Mouse (Mus musculus) ovary, postnatal 10 days (tissue): ENCODE measurements around the gene Nucb1.

ENCODE experiments used
- DNase-seq: peaks from one replicate; pipeline ENCODE4 v3.0.0; 2022; ENCODE audit warnings: low spot score

The Nucb1 gene

DNA sequence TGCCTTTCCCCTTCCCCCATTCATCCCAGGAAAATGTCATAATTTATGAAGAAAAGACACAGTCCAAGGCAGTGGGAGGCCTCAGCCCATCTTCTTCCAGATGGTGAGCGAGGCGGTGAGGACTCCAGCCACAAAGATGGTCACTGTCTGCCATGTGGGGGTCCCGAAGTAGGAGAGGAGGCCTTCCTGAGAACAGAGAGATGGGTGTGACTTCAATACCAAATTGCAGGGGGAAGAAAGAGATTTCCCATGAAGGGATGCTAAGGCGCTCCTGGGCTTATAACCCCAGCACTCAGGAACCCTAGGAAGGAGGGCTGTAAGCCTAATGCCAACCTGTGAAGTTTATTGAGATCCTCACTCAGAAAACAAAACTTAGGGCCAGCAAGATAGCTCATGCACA lies 48.4 kb downstream of the Nucb1 start:
- no peak for DNase-seq

DNA sequence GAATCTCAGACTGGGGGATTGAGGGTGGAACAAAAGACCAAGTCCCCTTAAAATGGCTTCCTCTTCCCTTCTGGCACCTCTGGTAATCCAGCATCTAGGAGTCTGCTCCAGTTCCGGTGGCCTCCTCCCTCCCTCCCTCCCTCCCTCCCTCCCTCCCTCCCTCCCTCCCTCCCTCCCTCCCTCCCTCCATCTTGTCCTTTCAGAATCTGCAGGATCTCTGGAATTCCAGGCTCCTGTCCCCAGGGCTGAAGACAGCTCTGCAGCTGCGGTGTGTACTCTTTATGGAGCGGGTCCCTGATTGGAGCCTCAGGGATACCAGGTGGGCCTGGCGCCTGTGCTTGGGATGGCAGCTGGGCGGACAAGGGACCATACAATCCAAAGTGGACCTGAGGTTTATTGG lies 48.9 kb downstream of the Nucb1 start:
- DNase-seq = no peak

DNA sequence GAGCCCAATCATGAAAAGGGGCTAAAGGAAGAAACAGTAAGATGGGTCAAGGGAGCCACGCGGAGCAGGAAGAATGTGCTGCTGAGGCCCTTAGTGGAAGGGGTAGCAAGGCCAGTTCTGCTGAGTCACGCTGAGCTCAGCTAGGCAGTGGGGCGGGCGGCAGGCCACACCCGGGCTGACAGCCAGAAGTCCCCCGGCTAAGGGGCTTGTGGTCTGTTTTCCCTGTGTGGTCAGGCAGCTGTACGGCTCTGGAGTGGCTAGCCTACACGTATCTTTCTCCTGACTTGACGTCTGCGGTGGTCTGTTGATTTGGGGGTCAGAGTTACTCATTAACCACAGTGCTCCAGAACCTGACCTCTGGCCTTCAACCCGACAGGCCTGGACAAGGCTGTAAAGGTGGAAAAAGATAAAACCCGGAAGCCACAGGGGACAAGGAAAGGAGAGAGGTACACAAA lies 49.3 kb downstream of the Nucb1 start:
- DNase-seq = no peak

DNA sequence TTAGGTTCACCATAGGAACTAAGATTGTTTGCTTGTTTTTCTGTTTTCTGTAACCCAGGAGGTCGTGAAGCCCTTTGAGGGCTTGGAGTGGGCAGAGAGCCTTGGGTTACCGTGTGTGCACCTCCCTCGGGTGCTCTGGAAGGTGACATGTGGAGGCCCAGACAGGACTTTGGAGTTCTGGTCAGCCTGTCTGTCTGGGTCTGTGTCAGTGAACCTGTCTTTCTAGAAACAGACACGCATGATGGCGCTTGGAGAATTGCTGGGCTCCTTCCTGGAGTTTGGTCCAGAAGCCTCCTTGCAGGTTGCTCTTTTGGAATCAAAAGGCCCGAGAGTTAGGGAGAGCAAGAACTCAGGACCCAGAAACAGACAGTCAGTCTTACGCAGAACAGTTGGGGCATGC lies 49.8 kb downstream of the Nucb1 start:
- no peak for DNase-seq

DNA sequence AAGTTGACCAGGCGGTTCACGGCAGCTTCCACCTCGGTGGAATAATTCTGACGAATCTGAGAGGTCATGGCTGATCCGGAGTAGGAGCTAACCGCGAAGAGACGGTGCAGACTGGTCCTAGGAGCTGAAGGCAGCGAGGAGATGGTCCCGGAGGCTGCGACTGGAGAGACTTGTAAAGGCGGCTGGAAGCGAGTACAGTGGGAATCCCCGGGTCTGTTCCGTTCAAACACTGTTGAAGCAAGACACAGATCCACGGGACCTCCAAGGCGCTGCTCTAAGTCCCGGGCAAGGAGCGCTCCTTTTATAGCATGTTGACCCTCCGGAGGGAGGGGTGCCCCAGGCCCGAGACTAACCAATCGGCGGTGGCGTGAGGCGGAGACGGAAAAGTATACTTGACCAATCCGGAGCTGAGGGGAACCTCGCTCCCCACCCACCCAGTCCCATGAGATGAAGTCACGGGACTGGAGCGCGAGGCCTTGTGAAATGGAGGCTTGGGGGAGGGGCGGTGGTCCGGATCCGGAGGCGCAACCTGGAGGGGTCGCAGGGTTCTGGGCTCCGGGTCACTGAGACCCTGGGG lies 50.6 kb downstream of the Nucb1 start, which contains the start of gene Ftl1:
TSS of gene Ftl1 (minus strand) at position 321 of the 577 bp plus-strand sequence.
- peak; percentile 94 for DNase-seq

DNA sequence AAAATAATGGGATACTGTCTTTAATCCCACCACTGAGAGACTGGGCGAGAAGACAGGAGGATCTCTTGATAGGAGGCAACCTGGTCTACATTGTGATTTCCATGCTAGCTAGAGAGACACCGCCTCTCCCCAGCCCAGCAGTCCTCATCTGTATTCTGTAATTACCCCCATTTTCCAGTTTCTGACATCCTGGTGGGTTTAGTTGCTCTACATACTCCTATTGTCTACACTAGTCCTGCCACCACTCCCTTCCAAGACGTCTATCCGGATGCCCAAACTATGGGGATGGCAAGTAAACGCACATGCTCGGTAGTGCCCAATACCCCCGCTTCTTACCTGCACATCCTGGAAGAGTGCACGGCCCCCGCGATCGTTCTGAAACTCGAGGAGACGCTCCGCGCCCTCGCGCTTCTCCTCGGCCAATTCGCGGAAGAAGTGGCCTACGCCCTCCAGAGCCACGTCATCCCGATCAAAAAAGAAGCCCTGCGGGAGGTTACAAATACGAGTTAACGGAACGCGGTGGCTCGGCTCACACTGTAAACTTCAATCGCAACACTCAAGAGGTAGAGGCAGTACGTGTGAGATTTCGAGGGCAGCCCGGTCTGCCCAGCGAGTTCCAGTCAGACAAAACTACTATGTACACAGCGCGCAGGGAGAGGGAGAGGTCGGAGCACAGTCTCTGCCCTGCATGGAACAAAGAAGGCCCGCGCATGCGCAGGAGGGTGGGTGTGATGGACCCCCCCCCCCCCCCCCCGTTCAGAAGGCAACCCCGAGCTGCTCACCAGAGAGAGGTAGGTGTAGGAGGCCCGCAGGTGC lies 51.2 kb downstream of the Nucb1 start:
- DNase-seq = peak; percentile 56

DNA sequence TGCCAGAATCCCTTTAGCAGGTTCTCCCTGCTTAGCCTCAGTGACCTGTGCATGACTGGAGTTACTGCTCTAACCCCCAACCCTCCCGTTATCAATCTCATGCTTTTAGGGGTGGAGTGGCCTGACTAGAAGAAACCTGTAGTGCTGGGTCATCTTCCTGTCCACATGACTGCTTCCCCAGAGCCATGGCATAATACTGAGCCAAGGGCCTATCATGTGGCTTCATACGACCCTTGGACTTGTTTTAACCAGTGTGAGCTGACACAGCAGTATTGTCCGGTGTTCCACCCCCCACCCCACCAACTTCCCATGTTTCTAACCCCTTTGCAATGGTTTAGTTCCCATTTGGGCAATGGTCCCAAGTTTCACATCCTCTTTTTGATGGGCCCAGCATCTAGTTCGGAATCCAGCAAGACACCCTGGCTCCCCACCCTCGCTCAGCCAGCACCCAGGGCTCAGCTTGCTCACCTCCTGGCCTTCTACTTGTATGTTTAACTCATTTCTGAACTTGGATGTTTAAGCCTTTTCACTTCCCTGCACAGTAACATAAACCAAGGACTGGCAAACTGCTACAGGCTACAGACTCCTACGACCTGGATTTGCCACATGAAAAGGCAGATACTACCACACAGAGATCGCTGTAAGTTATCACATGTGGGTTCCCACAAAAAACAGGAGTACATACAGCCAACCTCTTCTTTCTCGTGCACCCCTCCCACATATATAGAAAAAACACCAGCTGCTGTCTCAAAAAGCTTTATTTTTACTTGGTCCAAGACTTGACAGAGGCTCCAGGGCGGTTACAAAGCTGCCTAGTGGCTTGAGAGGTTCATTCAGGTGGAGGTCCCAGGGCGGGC lies 52.8 kb downstream of the Nucb1 start:
- DNase-seq = no peak

DNA sequence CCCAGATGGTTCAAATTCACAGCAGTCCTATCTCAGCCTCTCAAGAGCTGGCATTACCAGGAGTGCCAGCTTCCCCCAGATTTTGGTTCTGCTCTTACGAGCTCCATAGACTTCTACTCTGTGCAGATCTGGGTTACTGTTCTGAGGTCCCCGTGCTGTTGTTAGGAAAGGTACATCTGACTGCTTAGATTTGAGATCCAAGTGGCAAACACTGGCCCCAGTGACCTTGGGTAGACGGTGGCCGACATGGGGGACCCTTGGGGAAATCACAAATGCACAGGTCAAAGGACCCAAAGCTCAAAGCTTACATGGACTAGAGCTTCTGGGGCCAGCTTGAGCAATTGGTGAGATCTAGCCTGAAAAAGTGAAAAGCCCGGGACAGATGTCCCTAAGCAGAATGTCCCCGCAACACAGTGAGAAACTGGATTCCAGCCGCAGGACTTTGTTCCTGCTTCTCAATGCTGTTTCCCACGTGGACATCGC lies 53.4 kb downstream of the Nucb1 start:
- no peak for DNase-seq

DNA sequence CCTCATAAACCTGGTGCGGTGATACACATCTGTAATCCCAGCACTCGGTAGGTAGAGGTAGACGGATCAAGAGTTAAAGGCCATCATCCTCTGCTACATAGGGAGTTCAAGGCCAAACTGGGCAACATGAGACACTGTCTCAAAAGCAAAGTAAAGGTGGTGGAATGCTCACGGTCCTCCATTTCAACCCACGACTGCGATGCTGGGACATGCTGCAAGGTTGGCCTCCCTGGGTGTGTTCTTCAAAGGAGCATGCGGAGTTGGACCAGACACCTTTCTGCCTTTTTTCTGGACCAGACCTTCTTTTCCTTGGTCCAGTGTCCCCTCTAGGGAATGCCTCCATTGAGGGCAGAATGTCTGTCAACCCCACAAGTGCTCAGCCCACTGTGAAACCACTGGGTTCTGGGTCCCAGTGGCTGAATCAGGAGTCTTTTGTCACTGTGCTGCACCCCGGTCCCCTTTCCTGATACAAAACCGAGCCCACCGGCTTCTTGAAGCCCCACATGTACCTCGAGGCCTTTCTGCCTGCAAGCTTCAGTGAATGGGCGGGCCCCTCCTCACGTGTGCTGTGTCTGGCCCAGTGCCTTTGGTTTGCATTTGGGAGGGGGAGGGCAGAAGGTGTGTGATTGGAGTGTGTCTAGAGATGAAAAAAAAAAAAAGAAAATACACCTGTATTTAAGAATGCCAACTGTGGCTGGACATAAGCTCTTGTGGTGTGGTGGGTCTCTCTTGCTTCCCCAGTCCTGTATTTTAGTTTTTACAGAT lies 54.1 kb downstream of the Nucb1 start:
- no peak for DNase-seq

DNA sequence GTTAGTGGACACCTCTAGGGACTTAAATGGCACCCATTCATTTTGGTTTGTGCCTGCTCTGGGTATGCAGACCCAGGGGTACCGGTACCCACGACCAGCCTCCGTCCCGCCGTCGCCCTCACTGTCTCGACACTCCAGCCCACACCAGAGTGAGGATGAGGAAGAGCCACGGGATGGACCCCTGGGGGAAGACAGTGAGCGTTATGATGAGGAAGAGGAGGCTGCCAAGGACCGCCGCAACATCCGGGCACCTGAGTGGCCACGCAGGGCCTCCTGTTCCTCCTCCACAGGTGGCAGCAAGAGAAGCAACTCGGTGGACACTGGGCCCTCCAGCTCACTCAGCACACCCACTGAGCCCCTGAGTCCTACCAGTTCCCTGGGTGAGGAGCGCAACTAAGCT lies 55.2 kb downstream of the Nucb1 start:
- no peak for DNase-seq

DNA sequence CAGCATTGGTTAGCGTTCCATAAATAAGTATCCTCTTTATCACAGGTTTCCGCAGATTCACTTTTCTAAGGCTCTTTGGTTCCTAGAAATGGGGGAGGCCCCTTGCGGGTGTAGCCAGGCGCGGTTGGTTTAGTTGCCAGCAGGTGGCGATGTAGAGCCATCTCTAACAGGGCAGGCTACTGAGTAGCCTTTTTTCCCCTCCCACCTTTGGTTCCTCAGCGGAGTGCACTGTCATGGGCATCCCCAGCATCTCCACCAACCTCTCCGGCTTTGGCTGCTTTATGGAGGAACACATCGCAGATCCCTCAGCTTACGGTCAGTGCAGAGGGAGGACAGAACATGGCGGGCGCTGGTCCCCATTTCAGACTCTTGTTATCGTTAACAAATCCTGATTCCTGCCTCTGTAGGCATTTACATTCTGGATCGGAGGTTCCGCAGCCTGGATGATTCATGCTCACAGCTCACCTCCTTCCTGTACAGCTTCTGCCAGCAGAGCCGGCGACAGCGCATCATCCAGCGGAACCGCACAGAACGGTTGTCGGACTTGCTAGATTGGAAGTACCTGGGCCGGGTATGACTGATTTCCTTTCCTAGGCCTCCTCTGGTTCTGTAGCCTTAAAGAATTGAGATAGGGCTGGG lies 58.7 kb downstream of the Nucb1 start:
- DNase-seq = no peak

DNA sequence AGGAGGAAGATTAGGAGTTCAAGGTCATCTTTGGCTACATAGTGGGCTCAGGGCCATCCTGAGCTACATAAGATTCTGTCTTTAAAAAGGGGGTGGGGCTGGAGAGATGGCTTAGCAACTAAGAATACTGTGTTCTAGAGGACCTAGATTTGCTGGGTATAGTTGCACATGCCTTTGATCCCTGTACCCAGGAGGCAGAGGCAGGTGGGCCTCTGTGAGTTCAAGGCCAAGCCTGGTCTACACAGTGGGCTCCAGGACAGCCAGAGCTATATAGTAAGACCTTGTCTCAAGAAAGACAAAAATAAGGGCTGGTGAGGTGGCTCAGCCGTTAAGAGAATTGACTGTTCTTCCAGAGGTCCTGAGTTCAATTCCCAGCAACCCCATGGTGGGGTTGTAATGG lies 60.2 kb downstream of the Nucb1 start:
- no peak for DNase-seq

DNA sequence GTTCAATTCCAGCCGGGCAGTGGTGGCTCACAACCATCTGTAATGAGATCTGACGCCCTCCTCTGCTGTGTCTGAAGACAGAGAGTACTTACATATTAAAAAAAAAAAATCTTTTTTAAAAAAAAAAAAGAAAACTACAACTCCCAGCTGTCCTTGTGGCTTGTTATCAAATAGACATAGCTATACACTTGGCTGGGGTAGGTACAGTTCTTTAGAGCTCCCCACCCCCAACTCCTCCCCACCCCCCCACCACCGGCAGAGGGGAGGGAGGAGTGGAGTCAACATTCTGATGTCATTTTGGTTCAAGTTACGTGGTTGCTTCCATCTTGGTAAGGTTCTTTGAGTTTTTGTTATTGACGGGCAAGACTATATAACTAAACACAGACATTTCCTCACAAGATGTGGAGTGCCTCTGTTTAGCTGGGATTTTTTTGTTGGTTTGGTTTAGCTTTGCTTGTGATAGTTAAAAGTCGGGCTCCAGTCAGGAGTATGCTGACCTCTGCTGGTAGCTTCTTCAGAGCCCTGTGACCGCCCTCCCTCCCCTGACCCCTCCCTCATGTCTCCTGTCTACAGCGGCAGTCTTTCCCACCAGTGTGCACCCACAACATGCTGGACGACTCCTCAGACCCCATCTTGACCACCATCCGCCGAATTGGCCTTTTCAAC lies 62.7 kb downstream of the Nucb1 start:
- no peak for DNase-seq

DNA sequence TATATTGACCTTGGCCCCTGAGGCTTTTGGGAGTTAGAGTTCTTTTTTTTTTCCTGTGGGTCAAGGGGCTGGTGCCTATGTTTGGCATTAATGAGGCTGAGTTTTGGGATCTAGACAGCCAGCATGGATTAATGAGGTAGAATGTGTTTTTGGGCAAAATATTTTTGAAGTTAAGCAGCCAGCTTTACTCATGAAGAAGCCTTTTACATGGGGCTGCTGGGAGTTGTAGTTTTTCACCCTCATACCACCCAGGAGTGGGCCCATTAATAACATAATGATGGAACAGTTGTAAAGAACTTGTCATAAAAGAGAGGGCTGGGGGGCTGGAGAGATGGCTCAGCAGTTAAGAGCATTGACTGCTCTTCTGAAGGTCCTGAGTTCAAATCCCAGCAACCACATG lies 63.6 kb downstream of the Nucb1 start:
- no peak for DNase-seq

DNA sequence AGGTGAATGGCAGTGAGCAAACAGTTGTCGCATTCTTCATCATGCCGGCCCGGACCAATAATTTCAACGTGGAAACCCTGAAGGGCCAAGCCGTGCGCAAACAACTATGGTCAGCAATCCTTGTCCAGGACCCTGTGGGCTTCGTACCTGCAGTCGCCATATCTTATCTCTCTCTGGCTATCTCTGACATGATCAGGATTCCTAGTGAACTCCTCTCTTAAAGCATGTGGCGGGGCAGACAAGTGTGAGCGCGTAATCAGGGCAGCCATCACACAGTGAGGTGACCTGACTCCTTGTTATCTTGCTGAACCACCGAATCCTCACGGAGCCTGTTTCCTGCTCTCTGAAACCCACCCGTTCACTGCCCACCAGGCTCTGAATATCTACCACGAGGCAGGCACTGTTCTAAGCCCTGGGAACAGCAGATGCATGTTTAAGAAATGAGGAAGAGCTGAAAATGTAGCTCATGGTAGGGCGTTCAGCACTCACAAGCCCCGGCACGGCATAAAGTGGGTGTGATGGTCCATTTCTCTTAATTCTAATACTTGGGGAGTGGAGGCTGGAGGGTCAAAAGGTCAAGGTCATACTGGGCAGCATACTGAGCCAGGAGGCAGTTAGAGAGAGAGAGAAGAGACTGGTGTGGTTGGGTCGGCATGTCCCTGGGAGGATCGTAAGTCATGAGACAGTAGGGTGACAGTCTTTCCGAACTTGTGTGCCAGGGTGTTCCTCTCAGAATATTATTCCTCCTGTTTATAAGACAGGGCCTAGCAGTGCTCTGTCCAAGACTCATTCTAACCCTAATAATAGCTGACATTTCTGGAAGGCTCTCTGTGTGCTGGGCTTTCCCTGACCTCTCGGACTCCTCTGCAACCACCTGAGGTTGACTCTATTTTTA lies 66.4 kb downstream of the Nucb1 start:
- no peak for DNase-seq
